Mouse (Mus musculus): ENCODE measurements around the gene Gm3029.
"Not testable (repeated sequence)": the region's sequence is repeated elsewhere in the genome, so short reads cannot be mapped to it uniquely, and the experiment has no call there.

Gm3029 gene

DNA sequence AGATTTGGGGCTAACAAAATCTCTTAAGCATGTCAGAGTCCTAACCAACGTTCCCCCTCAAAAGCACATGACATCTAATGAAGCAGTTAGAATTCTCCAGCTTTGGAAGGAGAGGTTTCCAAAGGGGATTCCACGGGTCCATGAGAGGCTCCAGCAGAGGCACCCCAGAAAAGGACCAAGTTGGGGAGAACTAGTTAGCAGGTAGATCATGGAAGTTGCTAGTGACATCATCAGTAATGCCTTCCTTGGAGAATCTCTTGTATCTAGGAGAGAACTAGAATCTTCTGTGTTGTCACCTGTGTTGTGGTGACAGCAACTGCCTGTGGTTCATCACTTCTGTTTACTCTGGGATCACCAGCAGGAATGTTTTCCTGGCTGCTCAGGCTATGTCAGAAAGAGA lies at the start of gene Gm3029:
Gm3029 (plus strand) TSS at position 301 of the 400 bp plus-strand sequence.
- in situ Hi-C loops (cut with MboI, MseI): loop anchor here (5.0 to 10.0 kb wide), 2 partner anchors 1053 to 1056 kb away; partner anchors contain the start of gene Gm8297 (in 1 of the 2)

DNA sequence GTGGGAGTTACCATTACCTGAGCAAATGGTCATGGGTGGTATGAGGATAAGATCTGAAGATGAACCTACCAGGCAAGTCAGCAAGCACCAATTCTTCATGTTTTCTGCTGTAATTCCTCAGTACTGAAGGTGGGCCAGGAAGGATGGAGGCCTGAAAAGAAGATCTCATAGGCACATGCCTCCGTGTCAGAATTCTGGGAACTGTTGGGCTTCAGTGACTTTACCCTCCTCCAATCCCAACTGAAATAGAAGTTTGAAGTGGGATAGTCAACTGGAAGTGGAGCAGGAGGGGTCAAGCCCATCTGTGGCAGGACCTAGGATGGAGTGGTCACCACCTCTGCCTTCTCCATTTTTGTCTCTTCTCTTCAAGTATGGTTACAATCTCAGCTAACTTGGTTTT lies 47.7 kb upstream of the Gm3029 start, which contains the start of gene Gm2916:
Gm2916 (plus strand) TSS at position 301 of the 400 bp plus-strand sequence.
- in situ Hi-C loops (cut with MboI, MseI): not testable (repeated sequence)

- in situ Hi-C loops (cut with MboI, MseI): not testable (repeated sequence)
Measured at GRCm38 (mm10) chr14:3963247-3963646, 31.7 kb downstream of the Gm3029 start, which contains the start of gene Gm3095. TSS of gene Gm3095 (plus strand) at chr14:3963547.

Data from T-helper 17 cell (primary cell).